Mouse (Mus musculus) intestine, embryonic 14.5 days (tissue): ENCODE results near the gene Cdc42se2. TPM values are rescaled to one million over a fixed set of nuclear protein-coding genes. Genes with fewer than 3 reads are reported as not detected.

Experiments
- ATAC-seq: fragments of 200-750 bp; cut with Nextera tagmentation; replicated peaks from 2 replicates; pipeline ENCODE4 v1.8.0; 2017; ENCODE audit warnings: low read depth, moderate number of reproducible peaks, moderate TSS enrichment, moderate library complexity; ENCODE audit not compliant: low FRiP score, low TSS enrichment
- DNase-seq: peaks from one replicate; pipeline ENCODE4 v3.0.0-alpha.2; 2018; ENCODE audit warnings: low spot score
- H3K27ac ChIP-seq: fragments of 300-500 bp; sonication (generic); 2 replicates; pipeline ENCODE4 v1.5.1; 2014; ENCODE audit warnings: low read depth, mild to moderate bottlenecking, control low read depth
- H3K27me3 ChIP-seq: fragments of 300-500 bp; sonication (generic); replicated peaks from 2 replicates; pipeline ENCODE4 v1.6.1; 2014; ENCODE audit warnings: low read length, control low read depth; ENCODE audit not compliant: control insufficient read depth, insufficient read depth
- H3K36me3 ChIP-seq: fragments of 300-500 bp; sonication (generic); 2 replicates; pipeline ENCODE4 v1.6.1; 2014; ENCODE audit warnings: low read length, control low read depth; ENCODE audit not compliant: control insufficient read depth, insufficient read depth
- H3K4me1 ChIP-seq: fragments of 300-500 bp; sonication (generic); replicated peaks from 2 replicates; pipeline ENCODE4 v1.6.1; 2014; ENCODE audit warnings: low read length, control low read depth, mixed read lengths; ENCODE audit not compliant: control insufficient read depth, insufficient read depth
- H3K4me2 ChIP-seq: fragments of 300-500 bp; sonication (generic); 2 replicates; pipeline ENCODE4 v1.6.1; 2014; ENCODE audit warnings: low read length
- H3K4me3 ChIP-seq: fragments of 300-500 bp; sonication (generic); 2 replicates; pipeline ENCODE4 v1.5.1; 2014; ENCODE audit warnings: low read depth, low read length, control low read depth, mixed read lengths
- H3K9ac ChIP-seq: fragments of 300-500 bp; sonication (generic); 2 replicates; pipeline ENCODE4 v1.6.1; 2014; ENCODE audit warnings: mild to moderate bottlenecking, low read length
- H3K9me3 ChIP-seq: fragments of 300-500 bp; sonication (generic); 2 replicates; pipeline ENCODE4 v1.6.1; 2016; ENCODE audit warnings: low read length, control low read depth; ENCODE audit not compliant: control insufficient read depth
- WGBS: fragments of 180-500 bp; shearing (Covaris S2); extraction: QIAGEN DNeasy Blood & Tissue Kit; methylation state at CpG from one replicate; pipeline ENCODE4 v1.1.7; 2014; 5-methylcytosine and 5-hydroxymethylcytosine counted together
- polyA plus RNA-seq: library from polyadenylated mRNA; unstranded; fragments of >200 nt; fragmentation: Nextera tagmentation; extraction: Ambion mirVana; gene quantifications from 2 replicates; pipeline ENCODE4 v1.2.1, GENCODE M21; 2014

Cdc42se2 gene
- 81.5 and 94.9 TPM in 2 replicates for polyA plus RNA-seq

DNA sequence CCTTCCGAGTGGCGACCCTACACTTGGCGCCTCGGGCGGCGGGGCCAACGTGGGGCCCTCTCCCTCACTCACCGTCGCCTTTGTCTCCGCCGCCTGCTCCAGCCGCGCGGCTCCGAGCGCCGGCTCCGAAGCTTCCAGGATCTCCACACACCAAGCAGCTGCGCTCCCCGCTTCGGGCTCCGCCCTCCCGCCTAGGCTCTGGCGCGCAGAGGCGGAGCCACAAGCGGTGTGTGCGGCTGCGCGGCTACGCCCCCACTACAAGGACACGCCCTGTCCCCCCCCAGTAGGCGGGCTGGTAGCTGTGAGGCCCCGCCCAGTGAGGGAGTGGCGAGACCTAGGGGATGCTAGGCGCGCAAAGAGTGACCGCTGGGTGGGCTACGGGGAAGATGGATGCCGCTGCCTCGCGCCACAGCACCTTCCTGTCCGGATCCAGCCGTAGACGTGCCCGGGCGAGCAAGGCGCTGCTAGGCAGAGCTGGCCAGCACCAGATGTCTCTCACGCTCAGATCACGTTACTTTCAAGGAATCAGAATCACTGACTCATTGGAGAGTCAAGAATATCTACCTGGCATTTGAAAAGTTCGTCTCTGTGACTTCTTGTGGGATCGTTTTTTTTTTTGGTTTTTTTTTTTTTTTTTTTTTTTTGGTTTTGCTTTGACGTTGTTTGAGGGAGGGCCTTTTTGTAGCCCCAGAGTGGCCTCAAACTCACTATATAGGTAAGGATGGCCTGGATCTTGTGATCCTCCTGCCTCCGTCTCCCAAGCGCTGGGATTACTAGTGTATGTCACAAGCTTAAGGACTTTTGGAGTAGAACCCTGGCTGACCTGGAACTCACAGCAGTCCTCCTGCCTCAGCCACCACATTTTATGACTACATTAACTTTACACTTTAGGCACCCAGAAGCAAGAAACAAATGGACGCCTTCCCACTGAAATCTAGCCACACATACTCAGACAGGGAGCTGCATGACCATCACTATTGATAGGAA, at the start of gene Cdc42se2:
Gene Cdc42se2 (minus strand): TSS at position 188 of the 987 bp plus-strand sequence.
- H3K9ac ChIP-seq = peak within 1 kb of the TSS; percentile 95
- ATAC-seq = peak; percentile 97
- no peaks in the 10 kb centered on the region for H3K36me3 ChIP-seq
- H3K4me2 ChIP-seq = peak within 1 kb of the TSS; percentile 59
- DNase-seq = peak; percentile 99
- H3K27ac ChIP-seq = peak within 1 kb of the TSS; percentile 99
- H3K9me3 ChIP-seq = no peaks in the 10 kb centered on the region
- peaks cover 10% of the 10 kb centered on the region for H3K4me1 ChIP-seq
- peak within 1 kb of the TSS; percentile 87 for H3K4me3 ChIP-seq
- 4% methylated on average over 56 of the region's 56 CpGs for WGBS
- no peaks in the 10 kb centered on the region for H3K27me3 ChIP-seq

DNA sequence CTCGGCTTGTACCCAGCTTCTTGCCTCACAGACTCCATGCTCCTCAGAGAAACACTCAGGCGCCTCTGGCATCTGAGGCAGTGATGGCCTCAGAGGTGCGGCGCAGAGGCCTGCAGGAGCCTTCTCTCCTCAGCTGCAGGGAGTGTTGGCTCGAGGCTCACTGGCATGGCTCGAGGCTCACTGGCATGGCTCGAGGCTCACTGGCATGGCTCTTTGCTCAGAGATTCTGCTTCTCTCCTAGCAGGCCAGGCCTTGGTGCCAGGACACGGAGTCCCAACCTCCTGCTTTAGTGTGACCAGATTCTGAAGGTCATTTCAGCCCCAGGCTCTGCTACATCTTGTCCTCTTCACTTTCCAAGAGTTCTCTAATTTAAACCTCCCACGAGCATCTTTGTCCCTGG, 48.6 kb upstream of the Cdc42se2 start:
- Histone ChIP-seq H3K4me1 (no peaks in the 10 kb centered on the region), H3K9ac (no peak overlapping the region), H3K4me2 (no peak overlapping the region), H3K4me3 (no peak overlapping the region), H3K9me3 (no peaks in the 10 kb centered on the region), H3K36me3 (no peaks in the 10 kb centered on the region), H3K27me3 (no peaks in the 10 kb centered on the region), H3K27ac (no peak overlapping the region)
- ATAC-seq (no peak), DNase-seq (no peak)
- WGBS = 75% methylated on average over 9 of the region's 9 CpGs

DNA sequence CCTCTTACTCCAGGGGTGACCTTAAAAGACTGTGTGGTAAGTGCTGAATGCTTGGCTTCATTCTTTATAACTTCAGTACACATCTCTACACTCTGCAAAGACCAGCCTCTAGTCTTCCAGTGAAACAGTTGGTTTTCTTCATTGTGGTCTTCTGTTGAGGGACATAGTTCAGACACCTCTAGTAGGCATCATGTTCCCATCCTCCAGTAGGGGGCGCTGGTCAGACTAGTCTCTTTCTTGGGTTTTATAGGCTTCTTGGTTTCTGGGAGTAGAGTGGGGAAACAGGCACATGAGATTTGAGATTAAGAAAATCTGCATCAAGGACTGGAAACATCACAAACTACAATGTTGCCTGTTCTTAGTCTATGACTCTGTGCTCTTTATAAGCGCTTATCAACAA, 47.1 kb upstream of the Cdc42se2 start:
- 60% methylated on average over 2 of the region's 2 CpGs for WGBS
- no peak for ATAC-seq
- Histone ChIP-seq H3K4me3 (no peak overlapping the region), H3K9me3 (no peaks in the 10 kb centered on the region), H3K4me2 (no peak overlapping the region), H3K36me3 (no peaks in the 10 kb centered on the region), H3K27ac (no peak overlapping the region), H3K4me1 (no peaks in the 10 kb centered on the region), H3K9ac (no peak overlapping the region), H3K27me3 (no peaks in the 10 kb centered on the region)
- DNase-seq = no peak

DNA sequence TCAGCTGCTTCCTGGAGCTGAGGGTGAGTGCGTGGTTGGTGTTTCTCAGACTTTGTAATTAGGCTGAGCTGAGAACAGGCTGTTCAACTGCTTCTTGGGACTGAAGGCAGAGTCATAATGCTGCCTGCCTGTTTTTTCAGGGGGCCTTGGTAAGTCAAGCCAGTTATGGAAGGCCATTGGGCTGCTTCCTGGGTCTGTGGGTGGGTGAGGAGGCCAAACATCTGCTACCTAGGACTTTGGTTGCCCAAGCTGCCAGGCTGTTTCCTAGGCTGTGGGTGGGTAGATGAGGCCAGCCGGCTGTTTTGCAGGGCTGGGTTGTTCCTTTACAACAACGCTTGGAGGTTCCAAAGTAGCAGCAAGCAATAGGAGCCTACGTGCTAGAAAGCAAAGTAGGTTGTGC, 46.4 kb upstream of the Cdc42se2 start:
- Histone ChIP-seq H3K4me1 (no peaks in the 10 kb centered on the region), H3K9me3 (no peaks in the 10 kb centered on the region), H3K4me3 (no peak overlapping the region), H3K9ac (no peak overlapping the region), H3K27me3 (no peaks in the 10 kb centered on the region), H3K4me2 (no peak overlapping the region), H3K36me3 (no peaks in the 10 kb centered on the region), H3K27ac (no peak overlapping the region)
- 84% methylated on average over 4 of the region's 4 CpGs for WGBS
- DNase-seq (no peak), ATAC-seq (no peak)

DNA sequence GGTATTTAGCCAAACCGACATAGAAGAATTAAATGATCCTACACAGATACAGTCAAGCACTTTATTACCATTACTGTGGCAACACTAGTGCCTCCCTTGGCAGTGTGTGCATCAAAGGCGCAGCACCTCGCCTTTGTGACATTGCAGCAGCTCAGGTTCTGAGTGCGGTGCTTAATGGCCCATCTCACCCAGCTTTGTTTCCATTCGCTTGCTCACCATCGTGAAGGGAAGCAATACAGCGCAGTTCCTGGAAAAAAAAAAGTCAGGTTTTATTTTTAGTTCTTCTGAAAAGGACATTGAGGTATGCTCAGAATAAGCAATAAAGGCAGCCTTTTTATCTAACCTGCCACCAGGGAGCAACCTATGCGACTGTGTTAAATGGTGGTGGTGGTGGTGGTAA, 39.3 kb upstream of the Cdc42se2 start:
- no peak for DNase-seq
- Histone ChIP-seq H3K27ac (no peak overlapping the region), H3K4me1 (no peaks in the 10 kb centered on the region), H3K36me3 (no peaks in the 10 kb centered on the region), H3K4me3 (no peak overlapping the region), H3K27me3 (no peaks in the 10 kb centered on the region), H3K9me3 (0 out of 2 replicates have a peak, but pooled peaks cover 3% of the 10 kb centered on the region), H3K4me2 (no peak overlapping the region), H3K9ac (no peak overlapping the region)
- whole genome bisulfite sequencing = 86% methylated on average over 8 of the region's 8 CpGs
- no peak for ATAC-seq

DNA sequence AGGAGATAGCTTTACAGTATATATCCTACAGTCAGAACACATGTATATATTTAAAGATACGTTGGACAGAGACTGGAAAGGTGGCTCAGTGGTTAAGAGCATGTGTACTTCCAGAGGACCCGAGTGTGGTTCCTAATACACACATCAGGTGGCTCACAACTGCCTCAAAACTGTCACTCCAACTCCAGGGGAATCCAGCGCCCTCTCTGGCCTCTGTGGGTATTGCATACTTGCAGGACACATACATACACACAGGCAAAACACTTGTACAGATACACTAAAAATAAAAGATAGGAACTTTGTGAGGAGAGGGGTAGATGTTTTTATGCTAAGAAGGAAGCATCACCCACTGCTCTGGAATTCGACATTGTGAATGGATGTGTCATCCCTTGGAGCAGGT, 38.3 kb upstream of the Cdc42se2 start:
- Histone ChIP-seq H3K27ac (no peak overlapping the region), H3K9me3 (0 out of 2 replicates have a peak, but pooled peaks cover 3% of the 10 kb centered on the region), H3K4me1 (no peaks in the 10 kb centered on the region), H3K9ac (no peak overlapping the region), H3K4me3 (no peak overlapping the region), H3K27me3 (no peaks in the 10 kb centered on the region), H3K4me2 (no peak overlapping the region), H3K36me3 (no peaks in the 10 kb centered on the region)
- 80% methylated on average over 4 of the region's 4 CpGs for WGBS
- no peak for ATAC-seq
- no peak for DNase-seq

DNA sequence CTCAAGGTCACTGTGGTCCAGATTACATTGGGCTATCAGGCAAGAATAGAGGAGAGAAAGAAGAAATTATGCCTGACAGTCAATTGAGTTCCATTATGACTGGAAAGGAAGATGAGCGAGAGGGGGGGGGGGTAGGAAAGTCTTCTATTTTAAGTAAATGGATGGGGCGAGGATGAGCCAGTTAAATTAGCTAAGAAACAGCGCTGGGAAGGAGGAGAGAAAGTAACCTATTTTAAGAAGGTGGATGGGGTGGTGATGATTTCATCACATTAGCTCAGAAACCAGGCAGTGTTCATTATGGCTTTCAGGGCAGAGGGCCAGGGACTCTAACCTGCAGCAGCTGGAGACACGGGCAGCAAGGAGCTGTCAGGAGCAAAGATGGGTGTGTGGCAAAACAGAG, 36.0 kb upstream of the Cdc42se2 start:
- Histone ChIP-seq H3K9ac (no peak overlapping the region), H3K27ac (no peak overlapping the region), H3K36me3 (no peaks in the 10 kb centered on the region), H3K4me1 (no peaks in the 10 kb centered on the region), H3K27me3 (no peaks in the 10 kb centered on the region), H3K4me3 (no peak overlapping the region), H3K4me2 (no peak overlapping the region), H3K9me3 (0 out of 2 replicates have a peak, but pooled peaks cover 3% of the 10 kb centered on the region)
- DNase-seq (no peak), ATAC-seq (no peak)
- 79% methylated on average over 4 of the region's 4 CpGs for WGBS

DNA sequence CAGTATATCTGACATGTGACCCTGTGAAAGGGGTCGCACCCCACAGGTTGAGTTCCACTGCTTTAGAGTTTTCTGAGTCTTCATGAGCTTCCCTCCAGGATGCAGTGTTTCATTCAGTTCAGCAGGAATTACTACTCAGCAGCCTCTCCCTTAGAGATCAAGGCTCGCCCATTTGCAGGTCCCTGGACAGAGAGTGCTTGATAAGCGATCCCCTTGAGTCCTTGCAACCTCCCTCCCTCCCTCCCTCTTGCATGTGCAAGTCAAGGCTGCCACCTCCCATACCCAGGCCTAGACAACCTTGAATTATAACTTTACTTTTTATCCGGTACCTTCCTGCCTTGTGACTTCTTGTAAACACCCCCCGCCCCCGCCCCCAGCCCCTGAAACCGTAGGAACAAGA, 32.0 kb upstream of the Cdc42se2 start:
- H3K27me3 ChIP-seq = no peaks in the 10 kb centered on the region
- H3K9me3 ChIP-seq = no peaks in the 10 kb centered on the region
- no peak overlapping the region for H3K9ac ChIP-seq
- no peaks in the 10 kb centered on the region for H3K4me1 ChIP-seq
- ATAC-seq = no peak
- DNase-seq = no peak
- H3K4me3 ChIP-seq = no peak overlapping the region
- WGBS = 63% methylated on average over 7 of the region's 7 CpGs
- H3K27ac ChIP-seq = no peak overlapping the region
- H3K36me3 ChIP-seq = no peaks in the 10 kb centered on the region
- no peak overlapping the region for H3K4me2 ChIP-seq

DNA sequence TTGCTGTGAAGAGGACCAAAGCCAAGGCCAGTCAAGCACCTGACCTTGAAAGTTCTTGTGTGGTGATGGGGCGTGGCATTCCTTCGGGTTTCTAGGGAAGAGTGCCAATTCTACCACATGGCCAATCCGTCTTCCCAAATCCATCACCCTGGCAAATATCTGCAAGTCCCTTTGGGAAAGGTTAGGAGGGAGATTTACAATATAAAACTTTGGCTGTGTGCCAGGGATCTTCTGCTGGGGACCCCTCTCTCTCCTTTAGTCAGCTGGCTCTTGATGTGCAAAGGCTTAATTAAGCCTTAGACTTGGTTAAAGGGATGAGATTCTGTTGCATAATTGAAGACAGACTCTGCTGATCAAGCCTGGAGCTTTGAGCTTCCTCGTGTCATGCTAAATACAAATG, 30.0 kb upstream of the Cdc42se2 start:
- Histone ChIP-seq H3K36me3 (no peaks in the 10 kb centered on the region), H3K4me2 (no peak overlapping the region), H3K27ac (no peak overlapping the region), H3K27me3 (no peaks in the 10 kb centered on the region), H3K4me3 (no peak overlapping the region), H3K9me3 (no peaks in the 10 kb centered on the region), H3K9ac (no peak overlapping the region), H3K4me1 (no peaks in the 10 kb centered on the region)
- DNase-seq (no peak), ATAC-seq (no peak)
- 65% methylated on average over 4 of the region's 4 CpGs for WGBS
